Mouse (Mus musculus) monocyte, adult 59 days (primary cell): ENCODE results near the gene Suco. TPM values are rescaled to one million over a fixed set of nuclear protein-coding genes. Genes with fewer than 3 reads are reported as not detected.

Source experiments
- total RNA-seq, 2 experiments: library from RNA; stranded (reverse); gene quantifications; one replicate each; pipeline ENCODE4 v1.2.4; 2023

The Suco gene
- total RNA-seq = 10 to 100 TPM; 51.7 to 57.8 TPM

GRCm38 (mm10) chr1:161876553-161877447 lies at the start of gene Suco:
Suco (minus strand) TSS chr1:161876682.

GRCm38 (mm10) chr1:161788339-161788738 lies 88.1 kb downstream of the Suco start, which contains the start of gene Fasl:
Fasl (minus strand) TSS chr1:161788495.

Other genes with a start within 250 kb of the Suco start
- not detected for gene Fasl, start 88.2 kb downstream of the Suco start, total RNA-seq
- 10 to 100 TPM; 15.8 to 18.3 TPM for gene Pigc, start 92.5 kb upstream of the Suco start, total RNA-seq
- gene 4930558K02Rik, start 103.0 kb upstream of the Suco start, total RNA-seq = not detected